ENCODE assay signal across 9 mouse cellular contexts in genomic region chr1:51115761-51116160, GRCm38 (mm10).
"Had no signal": no experiment of that assay in that cellular context is flagged by ENCODE, and none has a peak within 500 bp of the region (broad histone marks: within the 10 kb centered on the region; RNA-seq: fewer than 3 reads in every experiment).

No protein-coding gene starts in this region.

- ATAC-seq: liver, embryonic 12.5 days had no signal

- DNase-seq: kidney, postnatal 25 days; lung, embryonic 14.5 days; lung, postnatal 10 days; lung, postnatal 4 days; midbrain, embryonic 14.5 days; spleen, adult 18-20 months; thymus, adult 2 months; thymus, postnatal 25 days had no signal
